Mouse (Mus musculus) G1E (cell line): ENCODE measurements around the gene Slc37a3.

ENCODE experiments used
- CTCF ChIP-seq: IDR thresholded peaks from 2 replicates; pipeline ENCODE4 v1.5.1; 2012; ENCODE audit warnings: low read depth, low read length, inconsistent platforms, mixed read lengths
- GATA1 ChIP-seq: IDR thresholded peaks from 2 replicates; pipeline ENCODE4 v1.6.1; 2012; ENCODE audit warnings: borderline replicate concordance, low read length, inconsistent platforms, mixed read lengths

- TF ChIP-seq CTCF: no peak
- no peak for TF ChIP-seq GATA1
These were observed 45.3 kb downstream of the Slc37a3 start for GRCm38 (mm10) chr6:39331998-39332700.
